Mouse (Mus musculus) kidney, adult 2 months (tissue): ENCODE measurements around the gene Phgdh.

Source experiments
- CTCF ChIP-seq: fragments of 200-500 bp; conservative IDR thresholded peaks from 2 replicates; pipeline ENCODE4 v1.5.1; 2011; ENCODE audit warnings: low read depth, mild to moderate bottlenecking, control low read depth, low read length, moderate library complexity, mixed read lengths; ENCODE audit not compliant: insufficient read depth, insufficient read length
- POLR2A ChIP-seq: fragments of 200-500 bp; IDR thresholded peaks from one replicate; pipeline ENCODE4 v1.6.1; 2011; ENCODE audit warnings: low read depth, low read length, control low read depth

GRCm38 (mm10) chr3:98335331-98335730, 4.5 kb downstream of the Phgdh start:
- TF ChIP-seq CTCF (no peak), POLR2A (no peak)
